Mouse (Mus musculus) E14TG2a.4 (cell line): Measurements from ENCODE around the gene Ncoa3.

Source experiments
- H3K27me3 ChIP-seq: 2 replicates; pipeline ENCODE4 v1.6.1; 2014; ENCODE audit warnings: low read length, control low read depth; ENCODE audit not compliant: insufficient read depth
- H3K36me3 ChIP-seq: 2 replicates; pipeline ENCODE4 v1.6.1; 2014; ENCODE audit warnings: low read length, control low read depth; ENCODE audit not compliant: insufficient read depth
- H3K4me1 ChIP-seq: replicated peaks from 2 replicates; pipeline ENCODE4 v1.6.1; 2014; ENCODE audit warnings: low read depth, low read length, control low read depth
- H3K4me3 ChIP-seq: replicated peaks from 2 replicates; pipeline ENCODE4 v1.5.1; 2014; ENCODE audit warnings: mild to moderate bottlenecking, low read length
- H3K9me3 ChIP-seq: 2 replicates; pipeline ENCODE4 v1.6.1; 2014; ENCODE audit warnings: low read length, control low read depth
- CTCF ChIP-seq: conservative IDR thresholded peaks from 2 replicates; pipeline ENCODE4 v1.5.1; 2014; ENCODE audit warnings: low read length
- NANOG ChIP-seq: IDR thresholded peaks from 2 replicates; pipeline ENCODE4 v1.6.1; 2014; ENCODE audit warnings: borderline replicate concordance, low read length, mixed read lengths
- POU5F1 ChIP-seq: IDR thresholded peaks from 2 replicates; pipeline ENCODE4 v1.6.1; 2014; ENCODE audit warnings: low read length, borderline replicate concordance

Gene Ncoa3

DNA sequence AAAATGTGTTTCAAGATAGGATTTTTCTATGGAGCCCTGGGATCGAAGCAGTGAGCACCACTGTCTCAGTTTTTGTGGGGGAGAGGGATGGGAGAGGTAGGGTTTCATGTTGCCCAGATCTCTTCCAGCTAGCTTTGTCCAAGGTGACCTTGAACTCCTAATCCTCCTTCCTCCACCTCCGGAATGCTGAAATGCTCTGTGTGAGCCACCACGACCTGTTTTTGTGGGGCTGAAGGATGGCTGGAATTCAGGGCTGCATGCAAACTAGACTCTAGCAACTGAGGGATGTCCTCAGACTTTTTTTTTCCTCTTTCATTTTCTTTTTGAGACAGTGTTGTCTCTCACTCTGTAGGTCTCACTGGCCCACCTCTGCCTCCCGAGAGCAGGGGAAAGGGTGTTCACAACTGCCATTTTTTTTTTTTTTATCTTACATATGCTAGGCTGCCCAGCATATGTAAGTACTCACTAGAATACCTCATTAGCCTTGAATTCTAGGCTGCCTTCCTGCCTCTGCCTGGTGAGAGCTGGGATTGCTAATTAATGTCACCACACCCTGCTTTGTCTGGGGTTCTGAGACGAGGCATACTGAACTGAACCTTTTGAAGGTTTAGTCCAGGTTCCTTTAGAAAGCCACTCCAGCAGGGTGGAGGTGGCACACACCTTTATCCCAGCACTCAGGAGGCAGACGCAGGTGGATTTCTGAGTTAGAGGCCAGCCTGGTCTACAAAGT, 11.0 kb upstream of the Ncoa3 start:
- H3K9me3 ChIP-seq = no peaks in the 10 kb centered on the region

DNA sequence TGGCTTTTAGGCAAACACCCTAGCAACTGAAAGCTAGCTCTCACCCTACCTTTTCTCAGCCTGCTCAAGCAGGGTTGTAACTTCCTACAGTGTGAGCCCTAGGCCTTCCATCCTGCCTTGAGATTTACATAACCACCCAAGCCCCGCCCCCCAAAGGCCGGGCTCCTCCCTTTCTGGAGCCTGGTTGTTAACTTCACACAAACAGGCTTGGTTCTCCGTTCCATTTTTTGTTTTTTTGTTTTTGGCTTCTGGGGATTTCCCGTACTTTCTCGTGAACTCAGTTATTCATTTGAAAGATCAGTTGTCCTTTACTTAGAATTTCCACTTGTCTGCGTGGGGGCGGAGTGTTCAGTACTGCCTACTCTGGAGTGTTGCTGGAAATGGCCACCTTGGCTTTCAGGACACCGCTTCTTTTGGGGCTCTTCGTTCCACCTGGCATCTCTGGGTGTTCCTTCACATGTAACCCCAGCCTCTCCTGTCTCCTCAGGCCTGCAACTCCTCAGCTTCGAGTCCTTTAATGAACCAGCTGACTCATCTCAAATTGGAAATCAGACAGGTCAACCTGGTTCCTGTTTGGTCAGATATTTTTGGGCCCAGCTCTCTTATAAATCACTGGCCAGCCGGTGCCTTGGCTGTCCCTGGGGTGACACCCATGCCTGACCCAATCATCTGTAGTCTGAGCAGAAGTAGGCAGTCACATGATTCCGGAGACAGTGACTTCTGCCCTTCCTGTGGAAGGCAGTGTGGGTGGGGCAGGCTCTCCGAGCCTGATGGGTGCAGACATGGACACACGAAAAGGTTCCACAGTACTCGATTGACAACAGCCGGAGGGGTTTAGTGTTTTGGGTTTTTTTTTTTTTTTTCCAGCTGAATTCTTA, 9.7 kb upstream of the Ncoa3 start:
- no peak for TF ChIP-seq CTCF
- TF ChIP-seq POU5F1 = no peak
- no peak for TF ChIP-seq NANOG
- no peaks in the 10 kb centered on the region for H3K9me3 ChIP-seq
- no peaks in the 10 kb centered on the region for H3K27me3 ChIP-seq

More for the DNA sequence above, 11.0 kb upstream of the Ncoa3 start:
- peak; percentile 38; the same call in 1 of the 2 replicates for TF ChIP-seq NANOG
- TF ChIP-seq POU5F1 = no peak
- no peaks in the 10 kb centered on the region for H3K36me3 ChIP-seq
- H3K4me3 ChIP-seq = peak overlapping the region; percentile 58
- no peaks in the 10 kb centered on the region for H3K27me3 ChIP-seq
- peaks cover 84% of the 10 kb centered on the region for H3K4me1 ChIP-seq

DNA sequence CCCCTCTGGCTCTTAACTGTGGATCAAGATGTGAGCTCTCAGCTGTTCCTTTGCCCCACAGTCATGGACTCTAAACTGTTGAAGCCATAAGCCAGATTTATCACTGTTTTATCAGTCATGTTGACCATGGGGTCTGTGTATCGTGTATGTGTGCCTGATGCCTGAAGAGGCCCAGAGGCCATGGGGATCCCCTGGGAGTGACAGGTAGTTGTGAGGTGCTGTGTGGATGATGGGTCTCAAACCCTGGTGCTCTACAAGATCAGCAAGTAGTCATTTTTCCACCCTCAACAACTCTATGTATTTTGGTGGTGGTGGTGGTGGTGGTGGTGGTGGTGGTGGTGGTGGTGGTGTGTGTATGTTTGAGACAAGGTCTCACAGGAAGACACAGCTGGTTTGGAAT, 8.1 kb upstream of the Ncoa3 start:
- Histone ChIP-seq H3K4me1 (peaks cover 80% of the 10 kb centered on the region), H3K36me3 (no peaks in the 10 kb centered on the region), H3K9me3 (no peaks in the 10 kb centered on the region), H3K4me3 (no peak overlapping the region), H3K27me3 (no peaks in the 10 kb centered on the region)
- TF ChIP-seq POU5F1 (no peak), CTCF (no peak), NANOG (no peak)

More for the DNA sequence above, 9.7 kb upstream of the Ncoa3 start:
- H3K4me1 ChIP-seq = peaks cover 79% of the 10 kb centered on the region
- H3K36me3 ChIP-seq = no peaks in the 10 kb centered on the region
- peak overlapping the region; percentile 58 for H3K4me3 ChIP-seq

DNA sequence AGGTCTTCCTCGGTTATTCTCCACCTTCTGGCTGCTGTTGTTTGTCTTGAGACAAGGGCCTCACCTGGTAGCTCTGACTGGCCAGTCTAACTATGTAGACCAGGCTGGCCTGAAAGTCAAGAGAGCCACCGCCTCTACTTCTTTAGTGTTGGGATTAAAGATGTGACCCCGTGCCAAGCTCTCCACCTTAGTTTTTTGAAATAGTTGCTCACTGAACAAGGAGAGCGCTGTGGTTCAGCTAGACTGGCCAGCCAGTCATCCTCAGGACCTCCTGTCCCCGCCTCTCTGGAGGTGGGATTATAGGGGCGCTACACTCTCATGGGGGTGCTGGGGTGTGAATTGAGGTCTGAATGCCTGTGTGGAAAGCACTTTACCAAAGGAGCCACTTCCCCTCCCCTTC, 7.5 kb upstream of the Ncoa3 start:
- TF ChIP-seq CTCF (no peak), NANOG (no peak), POU5F1 (no peak)
- no peaks in the 10 kb centered on the region for H3K36me3 ChIP-seq
- no peaks in the 10 kb centered on the region for H3K27me3 ChIP-seq
- H3K4me3 ChIP-seq = no peak overlapping the region
- no peaks in the 10 kb centered on the region for H3K9me3 ChIP-seq
- peaks cover 80% of the 10 kb centered on the region for H3K4me1 ChIP-seq

DNA sequence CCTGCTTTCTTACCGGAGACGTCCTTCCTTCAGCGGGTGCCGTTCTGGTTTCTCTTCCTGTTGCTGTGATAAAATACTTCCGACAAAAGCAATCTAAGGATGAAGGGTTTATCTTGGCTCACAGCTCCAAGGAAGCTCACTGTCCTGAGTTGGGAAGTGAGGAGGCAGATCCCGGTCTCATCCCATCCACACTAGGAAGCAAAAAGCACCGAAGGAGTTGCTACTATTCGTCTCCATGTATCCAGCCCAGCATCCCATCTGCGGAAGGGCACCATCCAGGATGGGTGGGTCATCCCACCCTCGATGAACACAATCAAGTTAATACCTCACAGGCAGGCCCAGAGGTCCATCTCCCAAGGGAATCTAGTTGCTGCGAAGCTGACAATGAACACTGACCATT, 6.9 kb upstream of the Ncoa3 start:
- TF ChIP-seq NANOG (no peak), POU5F1 (no peak), CTCF (no peak)
- no peaks in the 10 kb centered on the region for H3K27me3 ChIP-seq
- H3K9me3 ChIP-seq = no peaks in the 10 kb centered on the region
- no peaks in the 10 kb centered on the region for H3K36me3 ChIP-seq
- H3K4me1 ChIP-seq = peaks cover 81% of the 10 kb centered on the region
- H3K4me3 ChIP-seq = no peak overlapping the region

DNA sequence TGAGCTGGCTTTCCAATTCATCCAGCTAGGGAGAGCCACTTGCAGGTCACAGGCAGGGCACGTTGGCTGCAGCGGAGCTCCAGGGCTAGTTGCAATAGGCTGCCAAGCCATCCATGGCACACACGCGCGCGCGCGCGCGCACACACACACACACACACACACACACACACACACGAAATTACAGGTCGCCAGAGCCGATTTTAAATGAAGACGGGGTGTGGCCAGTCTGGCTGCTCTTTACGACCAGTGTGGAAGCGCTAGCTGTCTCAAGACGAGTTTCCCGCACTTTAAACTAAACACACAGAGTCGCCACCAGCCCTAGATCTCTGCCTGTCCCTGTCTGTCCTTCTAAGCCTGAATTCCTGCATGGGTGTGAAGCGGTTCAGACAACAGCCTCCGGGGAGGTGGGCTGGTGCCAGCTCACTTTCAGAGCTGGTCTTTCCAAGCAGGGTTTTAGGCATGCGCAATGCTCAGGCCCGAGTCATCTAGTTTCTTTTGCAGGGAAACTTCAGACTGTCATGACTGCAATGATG, 5.4 kb upstream of the Ncoa3 start:
- TF ChIP-seq CTCF (no peak), POU5F1 (no peak), NANOG (no peak)
- Histone ChIP-seq H3K4me3 (peak overlapping the region; percentile 77), H3K9me3 (no peaks in the 10 kb centered on the region), H3K4me1 (peaks cover 89% of the 10 kb centered on the region), H3K27me3 (no peaks in the 10 kb centered on the region), H3K36me3 (no peaks in the 10 kb centered on the region)

DNA sequence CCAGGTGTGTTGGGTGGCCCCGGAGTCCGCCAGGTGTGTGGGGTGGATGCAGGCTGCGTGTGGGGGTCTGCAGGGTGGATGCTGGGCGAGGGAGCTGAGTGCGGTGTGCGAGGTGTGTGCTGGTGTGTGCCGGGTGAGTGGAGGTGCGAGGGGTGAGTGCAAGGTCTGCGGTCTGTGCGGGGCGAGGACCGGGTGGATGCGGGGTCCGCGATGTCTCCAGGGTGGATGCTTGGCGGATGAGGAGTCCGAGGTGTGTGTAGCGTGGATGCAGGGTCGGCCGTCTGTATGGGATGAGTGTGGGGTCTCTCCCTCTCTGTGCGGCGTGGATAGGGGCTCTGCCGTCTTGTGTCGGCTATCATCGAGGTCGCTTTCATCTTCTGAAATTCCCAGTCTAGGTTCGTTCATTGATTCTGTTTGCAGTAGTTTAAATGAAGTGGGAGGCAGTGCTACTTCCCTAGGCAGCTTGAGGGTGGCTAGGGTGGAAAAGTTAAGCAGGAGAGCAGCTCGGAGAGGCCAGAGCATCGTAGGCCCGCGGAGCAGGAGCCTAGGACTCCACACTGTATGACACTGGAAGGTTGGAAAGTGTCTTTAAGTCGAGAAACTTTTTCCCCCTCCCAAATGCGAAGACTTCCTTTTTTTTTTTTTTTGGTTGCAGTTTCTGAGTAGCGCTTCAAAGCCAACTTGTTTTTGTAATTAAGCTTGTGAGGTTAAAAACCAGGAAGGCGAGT, 901 bp downstream of the Ncoa3 start:
- peak overlapping the region; percentile 97 for H3K4me3 ChIP-seq
- H3K4me1 ChIP-seq = peaks cover 86% of the 10 kb centered on the region
- H3K27me3 ChIP-seq = no peaks in the 10 kb centered on the region
- TF ChIP-seq POU5F1 (no peak), NANOG (no peak), CTCF (no peak)
- no peaks in the 10 kb centered on the region for H3K9me3 ChIP-seq
- H3K36me3 ChIP-seq = peaks cover 26% of the 10 kb centered on the region

DNA sequence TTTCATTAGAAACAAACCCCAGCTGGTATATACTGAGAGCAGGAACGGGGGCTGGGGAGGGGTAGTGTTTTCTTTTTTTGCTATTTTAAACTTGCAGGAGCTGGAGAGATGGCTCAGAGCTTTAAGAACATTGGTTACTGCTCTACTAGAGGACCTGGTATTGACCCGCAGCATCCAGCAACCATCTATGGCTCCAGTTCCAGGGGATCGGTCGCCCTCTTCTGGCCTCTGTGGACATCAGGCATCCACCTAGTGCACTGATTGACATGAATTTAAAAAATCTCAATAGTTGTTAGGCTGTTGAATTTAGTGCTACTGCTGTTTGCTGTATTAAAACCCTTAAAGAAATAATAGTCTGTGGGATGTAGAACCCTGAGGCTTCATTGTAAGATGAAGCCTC, 1.9 kb downstream of the Ncoa3 start:
- no peak for TF ChIP-seq NANOG
- TF ChIP-seq CTCF = peak; percentile 24
- Histone ChIP-seq H3K4me3 (peak overlapping the region; percentile 97), H3K36me3 (peaks cover 26% of the 10 kb centered on the region), H3K4me1 (peaks cover 86% of the 10 kb centered on the region), H3K9me3 (no peaks in the 10 kb centered on the region), H3K27me3 (no peaks in the 10 kb centered on the region)
